ENCODE assay signal across 8 mouse cellular contexts in the genomic region with DNA sequence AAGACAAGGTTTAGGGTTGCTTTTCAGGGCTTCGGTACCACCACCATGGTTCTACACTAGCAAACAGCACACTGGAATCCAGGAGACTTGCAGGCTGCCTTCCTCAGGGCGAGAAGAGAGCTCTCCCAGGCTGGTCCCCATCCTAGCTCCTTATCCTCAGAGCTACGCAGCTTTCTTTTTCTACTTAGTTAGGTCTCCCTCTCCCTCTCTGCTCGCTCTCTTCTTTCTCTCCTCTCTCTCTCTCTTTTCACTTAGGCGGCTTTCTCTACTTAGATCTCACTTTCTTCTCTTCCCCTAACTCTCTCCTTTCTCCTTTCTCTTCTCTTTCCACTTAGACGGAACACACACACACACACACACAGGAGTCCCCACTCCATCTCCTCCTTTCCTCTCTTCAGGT. TPM values are rescaled to one million over a fixed set of nuclear protein-coding genes. Genes with fewer than 3 reads are reported as not detected.
A peak's percentile ranks its signal among the peaks of the same experiment; 100 is the strongest.
DNase-seq lines count a peak whose midpoint lies in the region; ATAC-seq and TF ChIP-seq lines count a peak whose summit lies in the region.

No protein-coding gene starts in this region.

- DNase-seq in left cerebral cortex, adult 2 months (ENCODE audit: extremely low spot score in 1 of 2, low spot score in 2 of 2) = no peak
- no peak for DNase-seq in left cerebral cortex, adult 11 months (ENCODE audit: low spot score)
- no peak for DNase-seq in embryonic facial prominence, embryonic 11.5 days (ENCODE audit: low spot score)
- no peak for DNase-seq in right cerebral cortex, postnatal 10 days (ENCODE audit: low spot score in 2 of 2)
- DNase-seq in Muller cell, postnatal 12 days (ENCODE audit: inconsistent ontology term) = no peak
- DNase-seq in urinary bladder, postnatal 36 days (ENCODE audit: low spot score in 2 of 2) = no peak

- peaks cover 2% of the 10 kb centered on the region; the same call in 1 of the 2 replicates for H3K27me3 ChIP-seq in embryonic facial prominence, embryonic 11.5 days (ENCODE audit: control insufficient read depth, insufficient read depth, low read length)
- H3K27me3 ChIP-seq in intestine, embryonic 15.5 days (replicated peaks) = no peaks in the 10 kb centered on the region
- H3K27me3 ChIP-seq in neural tube, embryonic 13.5 days = peaks cover 59% of the 10 kb centered on the region

- 45% methylated on average over 6 of the region's 6 CpGs for WGBS in embryonic facial prominence, embryonic 11.5 days
- WGBS in intestine, embryonic 15.5 days = 29% methylated on average over 6 of the region's 6 CpGs
- 52% methylated on average over 6 of the region's 6 CpGs for WGBS in neural tube, embryonic 13.5 days

- peaks cover 11% of the 10 kb centered on the region for H3K4me1 ChIP-seq in embryonic facial prominence, embryonic 11.5 days (ENCODE audit: control insufficient read depth, insufficient read depth, low read length)
- H3K4me1 ChIP-seq in intestine, embryonic 15.5 days (replicated peaks) = peaks cover 47% of the 10 kb centered on the region
- H3K4me1 ChIP-seq in neural tube, embryonic 13.5 days (replicated peaks) = peaks cover 38% of the 10 kb centered on the region

- no peaks in the 10 kb centered on the region for H3K9me3 ChIP-seq in embryonic facial prominence, embryonic 11.5 days (replicated peaks; ENCODE audit: control insufficient read depth, low read length)
- no peaks in the 10 kb centered on the region for H3K9me3 ChIP-seq in intestine, embryonic 15.5 days
- no peaks in the 10 kb centered on the region for H3K9me3 ChIP-seq in neural tube, embryonic 13.5 days

- peak overlapping the region; percentile 56 for H3K4me2 ChIP-seq in embryonic facial prominence, embryonic 11.5 days (ENCODE audit: low read depth, low read length)
- peak overlapping the region; percentile 67 for H3K4me2 ChIP-seq in intestine, embryonic 15.5 days (replicated peaks)
- H3K4me2 ChIP-seq in neural tube, embryonic 13.5 days = peak overlapping the region; percentile 49

- H3K27ac ChIP-seq in left cerebral cortex, adult 2 months = peak overlapping the region; percentile 75
- no peak overlapping the region; the same call in 1 of the 2 replicates for H3K27ac ChIP-seq in embryonic facial prominence, embryonic 11.5 days (replicated peaks; ENCODE audit: low read depth, low read length)
- H3K27ac ChIP-seq in intestine, embryonic 15.5 days = peak overlapping the region; percentile 59
- H3K27ac ChIP-seq in neural tube, embryonic 13.5 days (replicated peaks) = peak overlapping the region; percentile 46

- H3K36me3 ChIP-seq in embryonic facial prominence, embryonic 11.5 days (replicated peaks; ENCODE audit: control insufficient read depth, insufficient read depth, low read depth, low read length) = no peaks in the 10 kb centered on the region
- H3K36me3 ChIP-seq in intestine, embryonic 15.5 days = no peaks in the 10 kb centered on the region
- no peaks in the 10 kb centered on the region for H3K36me3 ChIP-seq in neural tube, embryonic 13.5 days

- no peak for ATAC-seq in embryonic facial prominence, embryonic 11.5 days (replicated peaks; ENCODE audit: insufficient number of reproducible peaks, low FRiP score, low TSS enrichment, low read depth)
- ATAC-seq in intestine, embryonic 15.5 days = no peak
- no peak for ATAC-seq in neural tube, embryonic 13.5 days (ENCODE audit: low read depth)

- no peak for TF ChIP-seq CTCF in left cerebral cortex, adult 2 months (IDR thresholded peaks at IDR 0.05)

- intact Hi-C loops in left cerebral cortex, adult 2 months (cut with DNase I) = no loop called here

- H3K4me3 ChIP-seq in left cerebral cortex, adult 2 months = peak overlapping the region; percentile 34
- H3K4me3 ChIP-seq in embryonic facial prominence, embryonic 11.5 days (ENCODE audit: low read depth, low read length) = peak overlapping the region; percentile 36
- H3K4me3 ChIP-seq in intestine, embryonic 15.5 days (replicated peaks) = peak overlapping the region; percentile 57
- H3K4me3 ChIP-seq in neural tube, embryonic 13.5 days = peak overlapping the region; percentile 36

- peak overlapping the region; percentile 55 for H3K9ac ChIP-seq in embryonic facial prominence, embryonic 11.5 days (replicated peaks; ENCODE audit: low read length)
- H3K9ac ChIP-seq in intestine, embryonic 15.5 days = peak overlapping the region; percentile 50
- peak overlapping the region; percentile 61 for H3K9ac ChIP-seq in neural tube, embryonic 13.5 days

RNA-seq across cellular contexts. Expression of a gene that starts 20.0 kb away (rescaled TPM):
- total RNA-seq in left cerebral cortex, adult 2 months (2021) = under 1 TPM; 0.16 to 0.54 TPM
- 0.26 TPM in 1 of 2 replicates, not detected in the other for polyA plus RNA-seq in embryonic facial prominence, embryonic 11.5 days (2014; fragmentation: Nextera tagmentation; extraction: Ambion mirVana)
- 0.36 and 0.48 TPM in 2 replicates for polyA plus RNA-seq in intestine, embryonic 15.5 days (2015; fragmentation: Nextera tagmentation; extraction: Ambion mirVana)
- 0.40 and 0.50 TPM in 2 replicates for polyA plus RNA-seq in neural tube, embryonic 13.5 days (2015; fragmentation: Nextera tagmentation; extraction: Ambion mirVana)

RNA-seq across cellular contexts. Expression of a gene that starts 26.5 kb away (rescaled TPM):
- under 1 TPM; 0.14 to 0.47 TPM for total RNA-seq in left cerebral cortex, adult 2 months (2021)
- 7.4 and 8.1 TPM in 2 replicates for polyA plus RNA-seq in embryonic facial prominence, embryonic 11.5 days (2014; fragmentation: Nextera tagmentation; extraction: Ambion mirVana)
- 2.5 and 3.2 TPM in 2 replicates for polyA plus RNA-seq in intestine, embryonic 15.5 days (2015; fragmentation: Nextera tagmentation; extraction: Ambion mirVana)
- 219 and 314 TPM in 2 replicates for polyA plus RNA-seq in neural tube, embryonic 13.5 days (2015; fragmentation: Nextera tagmentation; extraction: Ambion mirVana)

RNA-seq across cellular contexts. Expression of a gene that starts 28.3 kb away (rescaled TPM):
- total RNA-seq in left cerebral cortex, adult 2 months (2021) = under 1 TPM; 0.54 to 0.72 TPM
- 0.86 and 0.94 TPM in 2 replicates for polyA plus RNA-seq in embryonic facial prominence, embryonic 11.5 days (2014; fragmentation: Nextera tagmentation; extraction: Ambion mirVana)
- 0.44 and 0.52 TPM in 2 replicates for polyA plus RNA-seq in intestine, embryonic 15.5 days (2015; fragmentation: Nextera tagmentation; extraction: Ambion mirVana)
- polyA plus RNA-seq in neural tube, embryonic 13.5 days (2015; fragmentation: Nextera tagmentation; extraction: Ambion mirVana) = 3.4 and 5.4 TPM in 2 replicates

RNA-seq across cellular contexts. Expression of a gene that starts 55.7 kb away (rescaled TPM):
- 1 to 10 TPM; 7.8 to 7.9 TPM for total RNA-seq in left cerebral cortex, adult 2 months (2021)
- polyA plus RNA-seq in embryonic facial prominence, embryonic 11.5 days (2014; fragmentation: Nextera tagmentation; extraction: Ambion mirVana) = 4.4 and 7.7 TPM in 2 replicates
- polyA plus RNA-seq in intestine, embryonic 15.5 days (2015; fragmentation: Nextera tagmentation; extraction: Ambion mirVana) = 22.6 and 29.5 TPM in 2 replicates
- polyA plus RNA-seq in neural tube, embryonic 13.5 days (2015; fragmentation: Nextera tagmentation; extraction: Ambion mirVana) = 13.1 and 13.3 TPM in 2 replicates

Comparison
In these comparisons a context has a peak if more than half of its experiments do, and no peak if none do; other contexts are left out.
1. RNA of a gene that starts 26.5 kb away (polyA plus RNA-seq): 219 to 314 TPM in neural tube, embryonic 13.5 days; 7.4 to 8.1 TPM in embryonic facial prominence, embryonic 11.5 days and 2.5 to 3.2 TPM in intestine, embryonic 15.5 days; every median in the first group is over 10 times any median in the second.
2. Peak in every context shown above with its lines, with median percentiles within 50 percentile points of each other: H3K4me3 ChIP-seq, H3K4me2 ChIP-seq and H3K9ac ChIP-seq.